Mouse (Mus musculus) CH12.LX (cell line): Measurements from ENCODE around the gene Gas7.

Source experiments
- CTCF ChIP-seq, 2 experiments: IDR thresholded peaks in 1 of 2; conservative IDR thresholded peaks in 1 of 2; 2 replicates each; pipeline ENCODE4 v1.5.1; 2011 to 2012; ENCODE audit warnings: low read depth in 2 of 2, low read length in 2 of 2, improper control_type of control experiment in 1 of 2, inconsistent platforms in 1 of 2, mild to moderate bottlenecking in 1 of 2, moderate library complexity in 1 of 2
- E2F4 ChIP-seq: IDR thresholded peaks from 2 replicates; pipeline ENCODE4 v1.6.1; 2011; ENCODE audit warnings: low read depth, low read length, improper control_type of control experiment; ENCODE audit not compliant: insufficient replicate concordance
- ELF1 ChIP-seq: IDR thresholded peaks from 2 replicates; pipeline ENCODE4 v1.6.1; 2014; ENCODE audit warnings: low read depth, mild to moderate bottlenecking, inconsistent platforms, low read length, improper control_type of control experiment
- MEF2A ChIP-seq: IDR thresholded peaks from 2 replicates; pipeline ENCODE4 v1.6.1; 2014; ENCODE audit warnings: low read depth, mild to moderate bottlenecking, inconsistent platforms, low read length, improper control_type of control experiment, borderline replicate concordance
- NELFE ChIP-seq: IDR thresholded peaks from 2 replicates; pipeline ENCODE4 v1.6.1; 2011; ENCODE audit warnings: low read depth, low read length, improper control_type of control experiment
- POLR2A ChIP-seq: IDR thresholded peaks from 2 replicates; pipeline ENCODE4 v1.6.1; 2011; ENCODE audit warnings: low read depth, mild to moderate bottlenecking, improper control_type of control experiment, low read length
- ZNF384 ChIP-seq: IDR thresholded peaks from 2 replicates; pipeline ENCODE4 v1.6.1; 2012; ENCODE audit warnings: low read depth, low read length, improper control_type of control experiment, inconsistent platforms

GRCm38 (mm10) chr11:67722399-67723156 is 267.3 kb downstream of the Gas7 start:
- TF ChIP-seq E2F4 (no peak), NELFE (no peak), CTCF (conservative IDR thresholded peaks at IDR 0.05 in 1 of 2, IDR thresholded peaks at IDR 0.05 in 1 of 2; ENCODE audit: low read depth in 2 of 2, low read length in 2 of 2) (no peak), POLR2A (no peak), MEF2A (no peak), ELF1 (no peak), ZNF384 (no peak)
